Mouse (Mus musculus) stomach, embryonic 14.5 days (tissue): Measurements from ENCODE around the gene Wnt11. TPM values are rescaled to one million over a fixed set of nuclear protein-coding genes. Genes with fewer than 3 reads are reported as not detected.

Experiments used
- ATAC-seq: fragments of 200-750 bp; cut with Nextera tagmentation; 2 replicates; pipeline ENCODE4 v1.8.0; 2017; ENCODE audit warnings: low read depth, moderate TSS enrichment; ENCODE audit not compliant: insufficient number of reproducible peaks, insufficient read depth, low FRiP score
- H3K27ac ChIP-seq: fragments of 300-500 bp; sonication (generic); 2 replicates; pipeline ENCODE4 v1.5.1; 2014; ENCODE audit warnings: mild to moderate bottlenecking, low read length, moderate library complexity, mixed read lengths
- H3K27me3 ChIP-seq: fragments of 300-500 bp; sonication (generic); 2 replicates; pipeline ENCODE4 v1.6.1; 2014; ENCODE audit warnings: low read length, control low read depth, mixed read lengths; ENCODE audit not compliant: control insufficient read depth, insufficient read depth
- H3K36me3 ChIP-seq: fragments of 300-500 bp; sonication (generic); 2 replicates; pipeline ENCODE4 v1.6.1; 2014; ENCODE audit warnings: mild to moderate bottlenecking, control low read depth, low read length, moderate library complexity, mixed read lengths; ENCODE audit not compliant: control insufficient read depth, insufficient read depth
- H3K4me1 ChIP-seq: fragments of 300-500 bp; sonication (generic); 2 replicates; pipeline ENCODE4 v1.6.1; 2014; ENCODE audit warnings: low read length, control low read depth, mixed read lengths; ENCODE audit not compliant: control insufficient read depth, insufficient read depth
- H3K4me2 ChIP-seq: fragments of 300-500 bp; sonication (generic); replicated peaks from 2 replicates; pipeline ENCODE4 v1.6.1; 2014; ENCODE audit warnings: low read depth, low read length, control low read depth
- H3K4me3 ChIP-seq: fragments of 300-500 bp; sonication (generic); 2 replicates; pipeline ENCODE4 v1.5.1; 2014; ENCODE audit warnings: low read depth, low read length, control low read depth
- H3K9ac ChIP-seq: fragments of 300-500 bp; sonication (generic); replicated peaks from 2 replicates; pipeline ENCODE4 v1.6.1; 2014; ENCODE audit warnings: low read depth, mild to moderate bottlenecking, control low read depth, low read length, moderate library complexity, mixed read lengths
- H3K9me3 ChIP-seq: fragments of 300-500 bp; sonication (generic); 2 replicates; pipeline ENCODE4 v1.6.1; 2016; ENCODE audit warnings: low read depth, low read length, control low read depth; ENCODE audit not compliant: control insufficient read depth
- WGBS: fragments of 180-500 bp; shearing (Covaris S2); extraction: QIAGEN DNeasy Blood & Tissue Kit; methylation state at CpG from one replicate; pipeline ENCODE4 v1.1.7; 2014; 5-methylcytosine and 5-hydroxymethylcytosine counted together
- polyA plus RNA-seq: library from polyadenylated mRNA; unstranded; fragments of >200 nt; fragmentation: Nextera tagmentation; extraction: Ambion mirVana; gene quantifications from 2 replicates; pipeline ENCODE4 v1.2.1, GENCODE M21; 2014

Gene Wnt11
- polyA plus RNA-seq, 1 experiment from 2014 or later: 7.2 TPM

GRCm38 (mm10) chr7:98873316-98873715 is 38.4 kb downstream of the Wnt11 start:
- 87% methylated on average over 12 of the region's 12 CpGs for WGBS

GRCm38 (mm10) chr7:98874411-98874951 is 39.6 kb downstream of the Wnt11 start:
- Histone ChIP-seq H3K9me3 (no peaks in the 10 kb centered on the region), H3K4me3 (no peak overlapping the region), H3K4me1 (peaks cover 14% of the 10 kb centered on the region), H3K4me2 (no peak overlapping the region), H3K27ac (no peak overlapping the region), H3K36me3 (no peaks in the 10 kb centered on the region), H3K9ac (no peak overlapping the region), H3K27me3 (no peaks in the 10 kb centered on the region)
- no peak for ATAC-seq
- WGBS: 50% methylated on average over 6 of the region's 6 CpGs

More at GRCm38 (mm10) chr7:98873316-98873715, 38.4 kb downstream of the Wnt11 start:
- Histone ChIP-seq H3K4me1 (peaks cover 14% of the 10 kb centered on the region), H3K27ac (no peak overlapping the region), H3K4me2 (no peak overlapping the region), H3K27me3 (no peaks in the 10 kb centered on the region), H3K36me3 (no peaks in the 10 kb centered on the region), H3K9me3 (no peaks in the 10 kb centered on the region), H3K9ac (no peak overlapping the region), H3K4me3 (no peak overlapping the region)
- ATAC-seq: no peak

- H3K4me2 ChIP-seq: no peak overlapping the region
- no peak overlapping the region for H3K4me3 ChIP-seq
- H3K9ac ChIP-seq: no peak overlapping the region
- H3K27me3 ChIP-seq: no peaks in the 10 kb centered on the region
- H3K27ac ChIP-seq: no peak overlapping the region
- H3K4me1 ChIP-seq: peaks cover 11% of the 10 kb centered on the region
- no peak for ATAC-seq
- no peaks in the 10 kb centered on the region for H3K36me3 ChIP-seq
- 45% methylated on average over 13 of the region's 13 CpGs for WGBS
- H3K9me3 ChIP-seq: no peaks in the 10 kb centered on the region
These were observed 40.6 kb downstream of the Wnt11 start for GRCm38 (mm10) chr7:98875390-98875990.

GRCm38 (mm10) chr7:98876119-98876518 is 41.2 kb downstream of the Wnt11 start:
- H3K27ac ChIP-seq: no peak overlapping the region

GRCm38 (mm10) chr7:98879176-98879575 is 44.3 kb downstream of the Wnt11 start:
- no peaks in the 10 kb centered on the region; the same call in 1 of the 2 replicates for H3K36me3 ChIP-seq
- no peaks in the 10 kb centered on the region for H3K9me3 ChIP-seq
- H3K9ac ChIP-seq: no peak overlapping the region
- no peak overlapping the region for H3K4me3 ChIP-seq
- no peaks in the 10 kb centered on the region for H3K27me3 ChIP-seq
- H3K4me2 ChIP-seq: no peak overlapping the region
- WGBS: 74% methylated on average over 2 of the region's 2 CpGs
- no peak for ATAC-seq
- no peak overlapping the region for H3K27ac ChIP-seq
- H3K4me1 ChIP-seq: peaks cover 3% of the 10 kb centered on the region; the same call in 1 of the 2 replicates

More at GRCm38 (mm10) chr7:98876119-98876518, 41.2 kb downstream of the Wnt11 start:
- no peak overlapping the region for H3K4me3 ChIP-seq
- no peak overlapping the region for H3K4me2 ChIP-seq
- ATAC-seq: no peak
- no peak overlapping the region for H3K9ac ChIP-seq
- peaks cover 5% of the 10 kb centered on the region for H3K4me1 ChIP-seq
- WGBS: 42% methylated on average over 13 of the region's 13 CpGs
- H3K36me3 ChIP-seq: no peaks in the 10 kb centered on the region
- no peaks in the 10 kb centered on the region for H3K9me3 ChIP-seq
- no peaks in the 10 kb centered on the region for H3K27me3 ChIP-seq

GRCm38 (mm10) chr7:98881887-98882286 is 47.0 kb downstream of the Wnt11 start:
- Histone ChIP-seq H3K4me2 (no peak overlapping the region), H3K27me3 (no peaks in the 10 kb centered on the region), H3K36me3 (no peaks in the 10 kb centered on the region; the same call in 1 of the 2 replicates), H3K4me1 (no peaks in the 10 kb centered on the region; the same call in 1 of the 2 replicates), H3K4me3 (no peak overlapping the region), H3K27ac (no peak overlapping the region), H3K9ac (no peak overlapping the region), H3K9me3 (no peaks in the 10 kb centered on the region)
- WGBS: 67% methylated on average over 4 of the region's 4 CpGs
- no peak for ATAC-seq

GRCm38 (mm10) chr7:98887811-98888261 is 52.9 kb downstream of the Wnt11 start:
- peaks cover 3% of the 10 kb centered on the region for H3K4me1 ChIP-seq
- peaks cover 6% of the 10 kb centered on the region; the same call in 1 of the 2 replicates for H3K36me3 ChIP-seq
- 62% methylated on average over 22 of the region's 22 CpGs for WGBS
- H3K27ac ChIP-seq: no peak overlapping the region
- no peak overlapping the region for H3K4me3 ChIP-seq
- ATAC-seq: no peak
- H3K27me3 ChIP-seq: no peaks in the 10 kb centered on the region
- H3K9me3 ChIP-seq: no peaks in the 10 kb centered on the region
- H3K9ac ChIP-seq: no peak overlapping the region
- no peak overlapping the region for H3K4me2 ChIP-seq

- Histone ChIP-seq H3K4me3 (no peak overlapping the region), H3K9ac (no peak overlapping the region), H3K36me3 (peaks cover 6% of the 10 kb centered on the region; the same call in 1 of the 2 replicates), H3K27ac (no peak overlapping the region), H3K4me1 (peaks cover 3% of the 10 kb centered on the region), H3K4me2 (no peak overlapping the region), H3K27me3 (no peaks in the 10 kb centered on the region), H3K9me3 (no peaks in the 10 kb centered on the region)
- no peak for ATAC-seq
- 63% methylated on average over 5 of the region's 5 CpGs for WGBS
These were observed 53.9 kb downstream of the Wnt11 start for GRCm38 (mm10) chr7:98888810-98889209.
